Mouse (Mus musculus): ENCODE measurements at regions not wholly inside any gene's neighbourhood (a gene's known extent, or its start where the extent isn't known, plus 50 kb on each side); places are given as distances from the start of the nearest gene placed in this dataset.

GRCm38 (mm10) chr10:111594171-111594570 is 88.1 kb downstream of the Phlda1 start:
- H3K27me3 ChIP-seq (ENCODE audit: control insufficient read depth, insufficient read depth, low read length) = no peaks in the 10 kb centered on the region
- H3K9me3 ChIP-seq (replicated peaks; ENCODE audit: control insufficient read depth, low read length) = no peaks in the 10 kb centered on the region
- H3K27ac ChIP-seq (ENCODE audit: low read depth) = peak overlapping the region; percentile 68
- no peak for TF ChIP-seq CTCF (IDR thresholded peaks at IDR 0.05; ENCODE audit: low read depth)
- no peak for TF ChIP-seq EP300 (IDR thresholded peaks at IDR 0.05; ENCODE audit: low read depth)
- ATAC-seq (ENCODE audit: insufficient read depth, low read depth) (no peak), DNase-seq (ENCODE audit: low spot score) (no peak)
- H3K36me3 ChIP-seq (replicated peaks; ENCODE audit: control insufficient read depth, insufficient read depth, low read length) = no peaks in the 10 kb centered on the region
- H3K9ac ChIP-seq (replicated peaks; ENCODE audit: low read depth, low read length) = 0 out of 2 replicates have a peak overlapping the region, but pooled peaks have one; percentile 28
- H3K4me2 ChIP-seq (ENCODE audit: low read depth, low read length) = peak overlapping the region; percentile 57
- H3K4me1 ChIP-seq (ENCODE audit: control insufficient read depth, insufficient read depth) = peaks cover 19% of the 10 kb centered on the region
- peak overlapping the region; percentile 21 for H3K4me3 ChIP-seq (ENCODE audit: low read depth, low read length)
- WGBS = 39% methylated on average over 11 of the region's 11 CpGs

- Histone ChIP-seq H3K4me3 (ENCODE audit: low read depth, low read length) (peak overlapping the region; percentile 21), H3K36me3 (replicated peaks; ENCODE audit: control insufficient read depth, insufficient read depth, low read length) (no peaks in the 10 kb centered on the region), H3K4me1 (ENCODE audit: control insufficient read depth, insufficient read depth) (peaks cover 23% of the 10 kb centered on the region), H3K9ac (replicated peaks; ENCODE audit: low read depth, low read length) (0 out of 2 replicates have a peak overlapping the region, but pooled peaks have one; percentile 28), H3K4me2 (ENCODE audit: low read depth, low read length) (peak overlapping the region; percentile 57), H3K27ac (ENCODE audit: low read depth) (peak overlapping the region; percentile 68), H3K9me3 (replicated peaks; ENCODE audit: control insufficient read depth, low read length) (no peaks in the 10 kb centered on the region), H3K27me3 (ENCODE audit: control insufficient read depth, insufficient read depth, low read length) (no peaks in the 10 kb centered on the region)
- DNase-seq (ENCODE audit: low spot score) (peak; percentile 62), ATAC-seq (ENCODE audit: insufficient read depth, low read depth) (peak; percentile 91)
- WGBS = 8% methylated on average over 10 of the region's 10 CpGs
- no peak; the same call in 1 of the 2 replicates for TF ChIP-seq EP300 (IDR thresholded peaks at IDR 0.05; ENCODE audit: low read depth)
- TF ChIP-seq CTCF (IDR thresholded peaks at IDR 0.05; ENCODE audit: low read depth) = no peak
These were observed 88.6 kb downstream of the Phlda1 start for GRCm38 (mm10) chr10:111594651-111595050.

- whole genome bisulfite sequencing = 19% methylated on average over 8 of the region's 8 CpGs
- Histone ChIP-seq H3K9ac (replicated peaks; ENCODE audit: low read depth, low read length) (no peak overlapping the region), H3K4me2 (ENCODE audit: low read depth, low read length) (peak overlapping the region; percentile 57), H3K4me3 (ENCODE audit: low read depth, low read length) (no peak overlapping the region), H3K4me1 (ENCODE audit: control insufficient read depth, insufficient read depth) (peaks cover 32% of the 10 kb centered on the region), H3K36me3 (replicated peaks; ENCODE audit: control insufficient read depth, insufficient read depth, low read length) (no peaks in the 10 kb centered on the region), H3K27ac (ENCODE audit: low read depth) (no peak overlapping the region), H3K9me3 (replicated peaks; ENCODE audit: control insufficient read depth, low read length) (no peaks in the 10 kb centered on the region), H3K27me3 (ENCODE audit: control insufficient read depth, insufficient read depth, low read length) (no peaks in the 10 kb centered on the region)
- TF ChIP-seq EP300 (IDR thresholded peaks at IDR 0.05; ENCODE audit: low read depth) (no peak), CTCF (IDR thresholded peaks at IDR 0.05; ENCODE audit: low read depth) (no peak)
- ATAC-seq (ENCODE audit: insufficient read depth, low read depth) (no peak), DNase-seq (ENCODE audit: low spot score) (no peak)
These were observed 89.5 kb downstream of the Phlda1 start for GRCm38 (mm10) chr10:111595513-111595995.

GRCm38 (mm10) chr10:111598650-111599049 is 92.6 kb downstream of the Phlda1 start:
- no peak for DNase-seq (ENCODE audit: low spot score)
- Histone ChIP-seq H3K4me1 (ENCODE audit: control insufficient read depth, insufficient read depth) (peaks cover 36% of the 10 kb centered on the region), H3K27ac (ENCODE audit: low read depth) (no peak overlapping the region), H3K27me3 (ENCODE audit: control insufficient read depth, insufficient read depth, low read length) (no peaks in the 10 kb centered on the region), H3K4me2 (ENCODE audit: low read depth, low read length) (no peak overlapping the region), H3K36me3 (replicated peaks; ENCODE audit: control insufficient read depth, insufficient read depth, low read length) (no peaks in the 10 kb centered on the region), H3K4me3 (ENCODE audit: low read depth, low read length) (no peak overlapping the region), H3K9me3 (replicated peaks; ENCODE audit: control insufficient read depth, low read length) (no peaks in the 10 kb centered on the region), H3K9ac (replicated peaks; ENCODE audit: low read depth, low read length) (no peak overlapping the region)
- no peak for TF ChIP-seq EP300 (IDR thresholded peaks at IDR 0.05; ENCODE audit: low read depth)
- TF ChIP-seq CTCF (IDR thresholded peaks at IDR 0.05; ENCODE audit: low read depth) = no peak
- 85% methylated on average over 5 of the region's 5 CpGs for WGBS
- ATAC-seq (ENCODE audit: insufficient read depth, low read depth) = no peak

GRCm38 (mm10) chr10:111599297-111600250 is 93.5 kb downstream of the Phlda1 start:
- Histone ChIP-seq H3K27ac (ENCODE audit: low read depth) (no peak overlapping the region), H3K27me3 (ENCODE audit: control insufficient read depth, insufficient read depth, low read length) (no peaks in the 10 kb centered on the region), H3K36me3 (replicated peaks; ENCODE audit: control insufficient read depth, insufficient read depth, low read length) (no peaks in the 10 kb centered on the region), H3K4me2 (ENCODE audit: low read depth, low read length) (no peak overlapping the region), H3K9ac (replicated peaks; ENCODE audit: low read depth, low read length) (no peak overlapping the region), H3K9me3 (replicated peaks; ENCODE audit: control insufficient read depth, low read length) (no peaks in the 10 kb centered on the region), H3K4me1 (ENCODE audit: control insufficient read depth, insufficient read depth) (peaks cover 35% of the 10 kb centered on the region), H3K4me3 (ENCODE audit: low read depth, low read length) (no peak overlapping the region)
- ATAC-seq (ENCODE audit: insufficient read depth, low read depth) (no peak), DNase-seq (ENCODE audit: low spot score) (no peak)
- WGBS = 63% methylated on average over 10 of the region's 10 CpGs
- TF ChIP-seq CTCF (IDR thresholded peaks at IDR 0.05; ENCODE audit: low read depth) = no peak
- TF ChIP-seq EP300 (IDR thresholded peaks at IDR 0.05; ENCODE audit: low read depth) = no peak

Measured in heart, postnatal 0 days (tissue).